Mouse (Mus musculus): ENCODE measurements around the gene Olfr1298. TPM values are rescaled to one million over a fixed set of nuclear protein-coding genes. Genes with fewer than 3 reads are reported as not detected.

Olfr1298 gene
- not detected for total RNA-seq (2022)

GRCm38 (mm10) chr2:111649101-111649500, at the start of gene Olfr1298:
TSS of gene Olfr1298 (minus strand) at chr2:111649201.
- no peak for DNase-seq

DNA sequence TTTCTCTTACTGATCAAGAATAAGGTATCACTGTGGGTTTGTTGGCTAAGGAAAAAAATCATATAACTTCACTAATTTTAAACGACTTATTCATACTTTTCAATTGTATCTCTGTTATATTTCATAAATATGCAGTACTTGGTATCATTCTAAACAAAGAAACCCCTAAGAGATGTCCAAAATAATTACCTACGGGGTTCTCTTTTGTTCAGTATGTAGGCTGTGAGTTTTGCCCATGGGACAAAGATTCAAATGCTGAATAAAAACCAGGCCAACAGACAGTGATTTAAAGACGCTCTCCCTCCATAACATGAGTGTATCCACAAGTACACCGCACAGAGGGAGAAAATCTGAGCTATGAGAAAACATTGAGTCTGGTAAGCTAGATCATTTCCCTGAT, 12.1 kb upstream of the Olfr1298 start, which contains the start of gene Olfr1299:
TSS of gene Olfr1299 (plus strand) at position 301 of the 400 bp plus-strand sequence.
- DNase-seq, result no peak

DNA sequence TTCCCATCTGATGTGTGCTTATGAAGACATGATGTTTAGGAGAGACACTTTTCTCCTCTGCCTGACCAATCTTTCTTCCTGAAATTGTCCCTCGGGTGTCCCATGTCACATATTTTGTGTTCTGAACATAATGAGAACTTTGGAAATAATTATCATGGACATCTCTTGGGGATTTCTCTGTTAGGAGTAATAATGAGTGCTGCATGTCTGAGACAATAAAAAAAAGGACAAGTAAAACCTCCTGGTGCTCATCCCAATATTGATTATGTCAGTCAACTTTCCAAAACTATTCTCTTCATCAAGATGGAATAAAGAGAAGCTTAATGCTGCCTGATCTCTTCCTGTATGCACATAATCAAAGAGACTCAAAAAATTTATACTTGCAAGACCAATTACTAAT, 22.6 kb downstream of the Olfr1298 start, which contains the start of gene Olfr1297:
TSS of gene Olfr1297 (minus strand) at position 101 of the 400 bp plus-strand sequence.
- DNase-seq, result no peak

Other genes with a start within 250 kb of the Olfr1298 start
- not detected for gene Olfr1286, start 226.1 kb downstream of the Olfr1298 start, total RNA-seq (2022)
- not detected for gene Olfr1287, start 200.1 kb downstream of the Olfr1298 start, total RNA-seq (2022)
- gene Olfr1288, start 175.1 kb downstream of the Olfr1298 start, total RNA-seq (2022), result not detected
- gene Olfr1289, start 168.4 kb downstream of the Olfr1298 start, total RNA-seq (2022), result not detected
- not detected for gene Olfr1290, start 155.4 kb downstream of the Olfr1298 start, total RNA-seq (2022)
- gene Olfr1291-ps1, start 152.0 kb downstream of the Olfr1298 start, total RNA-seq (2022), result not detected
- gene Olfr1293-ps, start 124.0 kb downstream of the Olfr1298 start, total RNA-seq (2022), result not detected
- gene Olfr1294, start 108.9 kb downstream of the Olfr1298 start, total RNA-seq (2022), result not detected
- gene Olfr1295, start 79.5 kb downstream of the Olfr1298 start, total RNA-seq (2022), result not detected
- gene Olfr1297, start 22.7 kb downstream of the Olfr1298 start, total RNA-seq (2022), result not detected
- not detected for gene Olfr1299, start 12.2 kb upstream of the Olfr1298 start, total RNA-seq (2022)
- gene Olfr1301, start 101.8 kb upstream of the Olfr1298 start, total RNA-seq (2022), result not detected
- not detected for gene Olfr1302, start 128.2 kb upstream of the Olfr1298 start, total RNA-seq (2022)
- not detected for gene Olfr1303, start 171.1 kb upstream of the Olfr1298 start, total RNA-seq (2022)
- gene Olfr1305, start 227.9 kb upstream of the Olfr1298 start, total RNA-seq (2022), result not detected

All from adrenal gland, adult 8-10 months (tissue).